Mouse (Mus musculus) cerebellum, adult (tissue): ENCODE measurements around the gene Rbp4.

ENCODE experiments used
- ATAC-seq: cut with Nextera tagmentation; 2 replicates; pipeline ENCODE4 v1.9.2; 2017; ENCODE audit warnings: mild to moderate bottlenecking, moderate library complexity, mixed read lengths; ENCODE audit not compliant: insufficient number of reproducible peaks, low FRiP score, low TSS enrichment

The Rbp4 gene

GRCm38 (mm10) chr19:38091512-38091985, 33.5 kb downstream of the Rbp4 start:
- no peak for ATAC-seq

- no peak for ATAC-seq
Measured at GRCm38 (mm10) chr19:38089358-38089757, 35.7 kb downstream of the Rbp4 start.

DNA sequence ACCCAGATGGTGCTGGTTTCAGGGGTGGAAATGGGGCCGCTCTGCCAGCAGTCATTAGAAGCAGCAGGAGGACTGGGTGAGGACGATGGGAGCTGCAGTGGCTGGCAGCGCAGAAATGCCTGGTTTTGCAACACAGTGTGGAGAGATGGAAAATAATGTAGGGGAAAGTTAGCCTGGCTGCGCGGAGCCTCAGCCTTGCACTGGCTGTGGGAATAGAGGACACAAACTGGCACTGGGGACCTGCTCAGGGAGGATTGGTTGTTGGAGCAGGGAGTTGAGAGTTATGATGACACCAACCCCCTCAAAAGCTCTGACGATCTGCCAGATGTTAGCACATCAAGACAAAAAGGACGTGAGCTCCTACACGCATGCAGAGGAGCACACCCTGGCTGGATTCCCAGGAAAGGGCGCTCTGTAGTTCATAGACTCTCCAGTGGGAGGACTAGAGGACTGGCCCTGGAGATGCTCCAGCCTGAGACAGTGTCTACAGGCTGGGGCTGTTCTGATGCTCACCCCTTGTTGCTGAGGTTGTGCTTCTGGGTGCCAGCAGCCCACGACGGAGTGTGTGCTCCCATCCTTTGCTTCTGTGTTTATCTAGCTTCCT, 38.0 kb downstream of the Rbp4 start:
- ATAC-seq: no peak

- no peak for ATAC-seq
Measured at GRCm38 (mm10) chr19:38085841-38086240, 39.2 kb downstream of the Rbp4 start.

- ATAC-seq: no peak
Measured at GRCm38 (mm10) chr19:38082931-38083525, 42.1 kb downstream of the Rbp4 start.

- ATAC-seq: no peak
Measured at GRCm38 (mm10) chr19:38081361-38081760, 43.7 kb downstream of the Rbp4 start.

DNA sequence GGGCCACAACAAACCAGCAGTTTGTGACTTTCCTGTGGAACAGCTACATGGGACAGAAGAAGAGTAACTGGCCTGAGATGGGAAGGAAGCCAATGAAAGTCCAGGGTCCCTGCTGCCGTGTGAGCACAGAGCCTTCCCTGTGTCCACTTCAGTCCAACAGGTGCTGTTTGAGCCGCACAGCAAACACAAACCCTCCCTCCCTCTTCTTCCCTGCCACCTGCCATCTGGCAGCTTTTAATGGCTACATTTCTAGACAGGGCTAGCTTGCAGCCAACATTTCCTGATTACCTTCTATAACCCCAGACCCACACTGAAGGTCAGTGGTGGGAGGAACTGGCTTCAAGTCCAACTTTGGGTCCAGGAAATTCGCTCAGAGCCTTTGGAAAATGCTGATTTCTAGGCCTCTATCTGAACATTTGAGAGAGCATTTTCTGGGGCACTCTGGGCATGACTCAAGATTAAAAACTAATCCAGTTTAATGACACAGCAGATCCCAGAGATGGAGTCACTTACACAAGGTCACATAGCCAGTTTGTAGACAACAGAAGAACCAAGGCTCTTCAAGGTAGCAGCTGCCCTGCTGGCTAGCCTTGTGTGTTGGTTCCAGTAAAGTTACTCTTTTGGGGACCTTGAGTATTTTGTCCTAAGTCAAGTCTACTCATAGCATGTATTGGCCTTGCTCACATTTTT, 47.1 kb downstream of the Rbp4 start:
- no peak for ATAC-seq

DNA sequence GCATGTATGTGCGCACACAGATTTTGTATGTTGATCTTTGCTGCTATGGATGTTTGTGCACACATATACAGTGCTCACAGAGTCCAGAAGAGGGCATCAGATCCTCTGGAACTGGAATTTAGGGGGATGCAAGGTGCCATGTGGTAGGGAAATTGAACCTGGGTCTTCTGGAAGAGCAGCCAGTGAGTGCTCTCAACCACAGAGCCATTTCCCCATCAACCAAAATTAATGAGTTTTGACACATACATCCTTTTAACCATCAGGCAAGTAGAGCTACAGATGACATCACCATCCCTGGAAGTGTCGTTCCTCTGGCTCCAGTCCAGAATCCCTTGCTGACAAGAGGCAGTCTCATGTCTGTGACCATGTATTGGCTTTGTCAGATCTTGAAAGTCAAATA, 48.8 kb downstream of the Rbp4 start:
- no peak for ATAC-seq

DNA sequence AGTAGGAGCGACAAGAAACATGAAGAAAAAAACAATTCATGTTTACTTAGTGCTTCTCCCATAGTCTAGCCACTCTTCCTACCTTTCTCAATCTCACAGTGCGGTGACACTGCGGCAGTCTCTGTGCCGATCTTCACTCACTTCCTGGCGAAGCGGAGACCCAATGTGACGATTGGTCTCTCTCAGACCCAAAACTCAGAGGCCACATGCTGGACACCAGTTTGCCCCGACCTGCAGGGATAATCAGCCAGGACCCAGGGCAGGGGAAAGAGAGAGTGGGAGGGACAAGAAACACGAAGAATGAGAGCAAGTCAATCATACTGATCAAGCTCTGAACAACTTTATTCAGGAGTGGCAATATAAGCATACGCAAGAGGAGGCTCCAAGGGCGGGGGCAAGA, 50.0 kb downstream of the Rbp4 start:
- no peak for ATAC-seq

DNA sequence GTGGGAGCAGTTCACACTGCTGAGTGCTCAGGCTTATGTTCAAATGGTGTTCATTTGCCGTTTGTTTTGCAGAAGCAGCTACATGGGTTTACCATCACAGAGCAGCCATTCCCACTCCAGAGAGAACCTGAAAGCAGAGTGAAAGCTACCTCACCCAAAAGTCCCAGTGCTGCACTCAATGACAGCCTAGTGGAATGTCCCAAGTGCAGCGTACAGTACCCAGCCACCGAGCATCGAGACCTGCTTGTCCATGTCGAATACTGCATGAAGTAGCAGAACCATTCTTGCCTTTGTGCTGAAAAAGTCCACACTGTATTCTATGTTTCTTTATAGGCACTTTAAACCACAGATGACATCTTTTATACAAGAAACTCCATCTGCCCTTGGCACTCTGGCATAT, 51.9 kb downstream of the Rbp4 start:
- no peak for ATAC-seq
